Mouse (Mus musculus) left cerebral cortex, postnatal 4 days (tissue): ENCODE measurements around the gene Gm8113. TPM values are rescaled to one million over a fixed set of nuclear protein-coding genes. Genes with fewer than 3 reads are reported as not detected.
A peak's percentile ranks its signal among the peaks of the same experiment; 100 is the strongest.
"Not testable (repeated sequence)": the region's sequence is repeated elsewhere in the genome, so short reads cannot be mapped to it uniquely, and the experiment has no call there.

ENCODE experiments used
- DNase-seq: peaks from one replicate; pipeline ENCODE4 v3.0.0-alpha.2; 2022
- intact Hi-C: fragments of 180-260 bp; cut with DNase I; formaldehyde crosslinking; loops from one replicate; pipeline ENCODE4 v1.15.1; 2025
- total RNA-seq, 2 experiments: library from RNA; stranded (reverse); gene quantifications; 2 replicates each; pipeline ENCODE4 v1.2.3; 2021

Gm8113 gene
- under 1 TPM; 0.77 to 0.78 TPM for total RNA-seq

- DNase-seq = peak; percentile 55
- intact Hi-C loops = not testable (repeated sequence)
Measured at GRCm38 (mm10) chr14:43924688-43925403, at the start of gene Gm8113. TSS of gene Gm8113 (plus strand) at chr14:43925390.

GRCm38 (mm10) chr14:43875417-43875816 lies 49.8 kb upstream of the Gm8113 start, which contains the start of gene Ear1:
TSS of gene Ear1 (minus strand) at chr14:43875517.
- intact Hi-C loops = not testable (repeated sequence)

GRCm38 (mm10) chr14:43877789-43878188 lies 47.4 kb upstream of the Gm8113 start:
- DNase-seq, intact Hi-C loops: not testable (repeated sequence)

More at GRCm38 (mm10) chr14:43875417-43875816, 49.8 kb upstream of the Gm8113 start, which contains the start of gene Ear1:
- not testable (repeated sequence) for DNase-seq

- DNase-seq, intact Hi-C loops: not testable (repeated sequence)
Measured at GRCm38 (mm10) chr14:43879966-43880545, 45.1 kb upstream of the Gm8113 start.

- intact Hi-C loops = not testable (repeated sequence)
Measured at GRCm38 (mm10) chr14:43886235-43886634, 39.0 kb upstream of the Gm8113 start.

GRCm38 (mm10) chr14:43891288-43891687 lies 33.9 kb upstream of the Gm8113 start:
- intact Hi-C loops = not testable (repeated sequence)

More at GRCm38 (mm10) chr14:43886235-43886634, 39.0 kb upstream of the Gm8113 start:
- DNase-seq = not testable (repeated sequence)

GRCm38 (mm10) chr14:43895357-43895756 lies 29.8 kb upstream of the Gm8113 start:
- intact Hi-C loops, DNase-seq: not testable (repeated sequence)

More at GRCm38 (mm10) chr14:43891288-43891687, 33.9 kb upstream of the Gm8113 start:
- DNase-seq = not testable (repeated sequence)

GRCm38 (mm10) chr14:43898577-43898976 lies 26.6 kb upstream of the Gm8113 start:
- intact Hi-C loops, DNase-seq: not testable (repeated sequence)

- intact Hi-C loops, DNase-seq: not testable (repeated sequence)
Measured at GRCm38 (mm10) chr14:43918214-43918613, 7.0 kb upstream of the Gm8113 start.

GRCm38 (mm10) chr14:43923459-43923858 lies 1.7 kb upstream of the Gm8113 start, which contains the start of gene Ear10:
TSS of gene Ear10 (minus strand) at chr14:43923559.
- intact Hi-C loops, DNase-seq: not testable (repeated sequence)

- not testable (repeated sequence) for DNase-seq
Measured at GRCm38 (mm10) chr14:43925404-43925950, 287 bp downstream of the Gm8113 start.

GRCm38 (mm10) chr14:43932991-43933390 lies 7.8 kb downstream of the Gm8113 start:
- DNase-seq = peak; percentile 13
- intact Hi-C loops = not testable (repeated sequence)

More at GRCm38 (mm10) chr14:43925404-43925950, 287 bp downstream of the Gm8113 start:
- intact Hi-C loops = not testable (repeated sequence)

- DNase-seq, intact Hi-C loops: not testable (repeated sequence)
Measured at GRCm38 (mm10) chr14:43933399-43933798, 8.2 kb downstream of the Gm8113 start.

GRCm38 (mm10) chr14:43953382-43953781 lies 28.2 kb downstream of the Gm8113 start:
- DNase-seq, intact Hi-C loops: not testable (repeated sequence)

- DNase-seq, intact Hi-C loops: not testable (repeated sequence)
Measured at GRCm38 (mm10) chr14:43955074-43955473, 29.9 kb downstream of the Gm8113 start.

- intact Hi-C loops, DNase-seq: not testable (repeated sequence)
Measured at GRCm38 (mm10) chr14:43956769-43957168, 31.6 kb downstream of the Gm8113 start, which contains the start of gene Ang5. TSS of gene Ang5 (plus strand) at chr14:43957069.

Other genes with a start within 250 kb of the Gm8113 start
- not detected for gene Gm8165, start 248.2 kb upstream of the Gm8113 start, total RNA-seq
- gene Gm7324, start 227.6 kb upstream of the Gm8113 start, total RNA-seq = 1 to 10 TPM; 2.7 to 2.8 TPM
- not detected for gene Gm16506, start 197.9 kb upstream of the Gm8113 start, total RNA-seq
- not detected for gene Gm6526, start 177.5 kb upstream of the Gm8113 start, total RNA-seq
- gene Gm8180, start 140.6 kb upstream of the Gm8113 start, total RNA-seq = not detected
- not detected for gene Ear1, start 49.9 kb upstream of the Gm8113 start, total RNA-seq
- not detected for gene Ear10, start 1.8 kb upstream of the Gm8113 start, total RNA-seq
- not detected for gene Ang5, start 31.7 kb downstream of the Gm8113 start, total RNA-seq
- gene Ang6, start 76.9 kb downstream of the Gm8113 start, total RNA-seq = not detected
- under 1 TPM in 1 of 2 experiments, not detected in 1; 0.76 TPM for gene Ear2, start 177.3 kb downstream of the Gm8113 start, total RNA-seq
- not detected for gene Gm3327, start 198.5 kb downstream of the Gm8113 start, total RNA-seq